Mouse (Mus musculus) splenic B cell, adult 2 months (primary cell): ENCODE data around the gene B3galt4.
A peak's percentile ranks its signal among the peaks of the same experiment; 100 is the strongest.

ENCODE experiments used
- DNase-seq: peaks from one replicate; pipeline ENCODE4 v3.0.0-alpha.2; 2011; ENCODE audit warnings: low read depth, low spot score
- H3K27me3 ChIP-seq: 2 replicates; pipeline ENCODE4 v1.6.1; 2012; ENCODE audit warnings: mild to moderate bottlenecking, low read length, moderate library complexity, mixed read lengths; ENCODE audit not compliant: control insufficient read depth, poor library complexity, insufficient read depth, severe bottlenecking
- H3K36me3 ChIP-seq: 2 replicates; pipeline ENCODE4 v1.6.1; 2012; ENCODE audit warnings: mild to moderate bottlenecking, low read length, moderate library complexity, mixed read lengths; ENCODE audit not compliant: control insufficient read depth, poor library complexity, insufficient read depth, severe bottlenecking

B3galt4 gene

GRCm38 (mm10) chr17:33925406-33926116 is 25.7 kb downstream of the B3galt4 start:
- peak; percentile 29 for DNase-seq
- H3K27me3 ChIP-seq: no peaks in the 10 kb centered on the region
- peaks cover 29% of the 10 kb centered on the region for H3K36me3 ChIP-seq

- no peaks in the 10 kb centered on the region for H3K27me3 ChIP-seq
- peak; percentile 72 for DNase-seq
- H3K36me3 ChIP-seq: peaks cover 29% of the 10 kb centered on the region
Measured at GRCm38 (mm10) chr17:33924577-33925283, 26.6 kb downstream of the B3galt4 start.

- H3K36me3 ChIP-seq: peaks cover 19% of the 10 kb centered on the region
- no peaks in the 10 kb centered on the region for H3K27me3 ChIP-seq
- DNase-seq: no peak
Measured at GRCm38 (mm10) chr17:33921361-33921760, 29.9 kb downstream of the B3galt4 start.

GRCm38 (mm10) chr17:33920282-33921097 is 30.8 kb downstream of the B3galt4 start:
- DNase-seq: peak; percentile 93

GRCm38 (mm10) chr17:33919351-33920281 is 31.7 kb downstream of the B3galt4 start:
- Histone ChIP-seq H3K27me3 (no peaks in the 10 kb centered on the region), H3K36me3 (peaks cover 11% of the 10 kb centered on the region; the same call in 1 of the 2 replicates)
- DNase-seq: peak; percentile 96

More at GRCm38 (mm10) chr17:33920282-33921097, 30.8 kb downstream of the B3galt4 start:
- no peaks in the 10 kb centered on the region for H3K27me3 ChIP-seq
- H3K36me3 ChIP-seq: peaks cover 17% of the 10 kb centered on the region

- peak; percentile 34 for DNase-seq
- H3K27me3 ChIP-seq: no peaks in the 10 kb centered on the region
- H3K36me3 ChIP-seq: peaks cover 18% of the 10 kb centered on the region
Measured at GRCm38 (mm10) chr17:33918293-33919203, 32.7 kb downstream of the B3galt4 start.

GRCm38 (mm10) chr17:33917656-33918292 is 33.5 kb downstream of the B3galt4 start:
- DNase-seq: no peak
- Histone ChIP-seq H3K36me3 (peaks cover 16% of the 10 kb centered on the region), H3K27me3 (no peaks in the 10 kb centered on the region)

GRCm38 (mm10) chr17:33916847-33917655 is 34.2 kb downstream of the B3galt4 start:
- H3K36me3 ChIP-seq: peaks cover 16% of the 10 kb centered on the region
- DNase-seq: no peak
- no peaks in the 10 kb centered on the region for H3K27me3 ChIP-seq

- DNase-seq: no peak
- H3K36me3 ChIP-seq: peaks cover 17% of the 10 kb centered on the region
- H3K27me3 ChIP-seq: no peaks in the 10 kb centered on the region
Measured at GRCm38 (mm10) chr17:33916294-33916693, 35.0 kb downstream of the B3galt4 start.

- DNase-seq: peak; percentile 97
- Histone ChIP-seq H3K27me3 (no peaks in the 10 kb centered on the region), H3K36me3 (peaks cover 14% of the 10 kb centered on the region)
Measured at GRCm38 (mm10) chr17:33915671-33916250, 35.5 kb downstream of the B3galt4 start, which contains the start of the genes Tapbp and Zbtb22. Gene Tapbp (plus strand): TSS chr17:33915899. Gene Zbtb22 (plus strand): TSS chr17:33915904.

GRCm38 (mm10) chr17:33914969-33915391 is 36.3 kb downstream of the B3galt4 start:
- H3K27me3 ChIP-seq: no peaks in the 10 kb centered on the region
- H3K36me3 ChIP-seq: peaks cover 14% of the 10 kb centered on the region
- no peak for DNase-seq

- Histone ChIP-seq H3K36me3 (peaks cover 14% of the 10 kb centered on the region), H3K27me3 (no peaks in the 10 kb centered on the region)
- DNase-seq: no peak
Measured at GRCm38 (mm10) chr17:33913905-33914304, 37.4 kb downstream of the B3galt4 start.
